Mouse (Mus musculus) cortical plate, adult 2 months (tissue): ENCODE data around the gene Wdtc1. TPM values are rescaled to one million over a fixed set of nuclear protein-coding genes. Genes with fewer than 3 reads are reported as not detected.
A peak's percentile ranks its signal among the peaks of the same experiment; 100 is the strongest.

Source experiments
- H3K27ac ChIP-seq: fragments of 200-500 bp; 2 replicates; pipeline ENCODE4 v1.5.1; 2012; ENCODE audit warnings: low read length, control low read depth, inconsistent platforms; ENCODE audit not compliant: insufficient read depth
- H3K4me1 ChIP-seq: fragments of 200-500 bp; 2 replicates; pipeline ENCODE4 v1.6.1; 2011; ENCODE audit warnings: low read length; ENCODE audit not compliant: control insufficient read depth, insufficient read depth
- H3K4me3 ChIP-seq: fragments of 200-500 bp; 2 replicates; pipeline ENCODE4 v1.5.1; 2011; ENCODE audit warnings: mild to moderate bottlenecking, low read length, control low read depth; ENCODE audit not compliant: insufficient read depth
- CTCF ChIP-seq: fragments of 200-500 bp; IDR thresholded peaks from 2 replicates; pipeline ENCODE4 v1.5.1; 2011; ENCODE audit warnings: mild to moderate bottlenecking, control low read depth, low read length; ENCODE audit not compliant: insufficient read depth; ENCODE audit errors: extremely low read depth
- POLR2A ChIP-seq: fragments of 200-500 bp; IDR thresholded peaks from 2 replicates; pipeline ENCODE4 v1.6.1; 2011; ENCODE audit warnings: mild to moderate bottlenecking, low read length, control low read depth; ENCODE audit not compliant: insufficient read depth; ENCODE audit errors: extremely low read depth
- polyA plus RNA-seq: library from polyadenylated mRNA; depleted of rRNA; stranded (reverse); fragments of >200 nt; gene quantifications from 2 replicates; pipeline ENCODE4 v1.2.3, GENCODE M21; 2012; rRNA removed

Wdtc1 gene
- polyA plus RNA-seq, 1 experiment, result 46.6 TPM

DNA sequence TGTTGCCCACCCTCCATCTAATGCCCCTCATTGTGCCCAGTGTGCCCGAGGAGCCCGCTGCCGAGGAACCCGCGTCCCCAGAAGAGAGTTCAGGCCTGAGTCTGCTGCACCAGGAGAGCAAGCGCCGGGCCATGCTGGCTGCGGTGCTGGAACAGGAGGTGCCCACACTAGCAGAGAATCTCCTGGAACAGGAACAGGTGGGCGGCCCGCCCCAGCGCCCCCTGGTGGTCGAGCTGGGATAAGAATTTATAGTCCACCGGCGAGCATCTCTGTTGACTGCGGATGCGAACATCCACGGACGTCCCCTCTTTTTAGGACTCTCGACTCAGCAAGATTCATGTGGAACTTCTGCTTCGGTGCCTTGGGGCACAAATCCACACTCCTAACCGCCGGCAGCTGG is 102.7 kb downstream of the Wdtc1 start:
- TF ChIP-seq CTCF (peak; percentile 53), POLR2A (no peak)
- Histone ChIP-seq H3K4me3 (peak overlapping the region; percentile 19), H3K4me1 (no peaks in the 10 kb centered on the region), H3K27ac (no peak overlapping the region)

DNA sequence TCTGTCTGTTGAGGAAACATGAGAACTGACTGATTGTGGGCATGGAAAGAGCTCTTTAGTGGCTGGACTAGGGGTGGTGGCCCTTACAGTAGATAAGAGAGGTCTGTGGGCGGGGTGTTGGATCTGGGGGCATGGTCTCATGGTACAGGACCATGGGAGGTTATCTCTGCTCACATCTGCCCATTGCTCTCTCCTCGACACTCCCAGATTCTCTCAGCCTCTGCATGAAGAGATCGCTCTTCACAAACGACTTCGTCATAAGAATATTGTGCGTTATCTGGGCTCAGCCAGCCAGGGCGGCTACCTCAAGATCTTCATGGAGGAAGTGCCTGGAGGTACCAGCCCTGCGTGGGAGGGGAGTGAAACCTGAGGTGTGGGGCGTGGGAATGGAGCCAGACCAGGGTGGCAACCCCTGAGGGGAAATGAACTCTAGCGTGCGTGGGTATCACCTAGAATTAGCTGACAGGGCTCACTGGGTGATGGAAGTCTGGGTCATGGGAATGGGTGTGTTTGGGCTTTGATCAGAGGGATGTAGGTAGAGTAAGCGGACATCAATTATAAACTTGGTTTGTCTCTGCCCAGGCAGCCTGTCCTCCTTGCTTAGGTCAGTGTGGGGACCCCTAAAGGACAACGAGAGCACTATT is 105.4 kb downstream of the Wdtc1 start:
- no peak overlapping the region for H3K27ac ChIP-seq

DNA sequence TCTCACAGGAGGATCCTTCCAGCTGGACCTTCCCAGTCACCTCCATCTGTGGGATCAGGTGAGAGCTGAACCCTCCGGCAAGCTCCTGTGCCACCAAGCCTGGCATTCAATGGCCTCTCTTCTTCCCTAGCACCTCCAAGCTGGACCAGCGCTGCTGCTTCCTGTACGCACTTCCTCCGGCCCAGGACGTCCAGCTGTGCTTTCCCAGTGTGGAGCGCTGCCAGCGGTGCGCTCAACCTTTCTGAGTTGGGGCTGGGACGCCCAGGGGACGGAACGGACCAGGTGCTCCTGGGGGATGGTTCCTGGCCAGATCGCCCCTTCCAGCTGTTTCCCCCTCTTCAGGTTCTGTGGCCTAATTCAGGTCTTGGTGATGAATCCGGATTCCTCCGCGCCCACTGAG is 106.2 kb downstream of the Wdtc1 start:
- no peak for TF ChIP-seq POLR2A
- Histone ChIP-seq H3K4me3 (no peak overlapping the region), H3K27ac (no peak overlapping the region), H3K4me1 (no peaks in the 10 kb centered on the region)

More for the DNA sequence above, 105.4 kb downstream of the Wdtc1 start:
- no peak overlapping the region for H3K4me3 ChIP-seq
- no peaks in the 10 kb centered on the region for H3K4me1 ChIP-seq
- no peak for TF ChIP-seq CTCF
- TF ChIP-seq POLR2A, result no peak

DNA sequence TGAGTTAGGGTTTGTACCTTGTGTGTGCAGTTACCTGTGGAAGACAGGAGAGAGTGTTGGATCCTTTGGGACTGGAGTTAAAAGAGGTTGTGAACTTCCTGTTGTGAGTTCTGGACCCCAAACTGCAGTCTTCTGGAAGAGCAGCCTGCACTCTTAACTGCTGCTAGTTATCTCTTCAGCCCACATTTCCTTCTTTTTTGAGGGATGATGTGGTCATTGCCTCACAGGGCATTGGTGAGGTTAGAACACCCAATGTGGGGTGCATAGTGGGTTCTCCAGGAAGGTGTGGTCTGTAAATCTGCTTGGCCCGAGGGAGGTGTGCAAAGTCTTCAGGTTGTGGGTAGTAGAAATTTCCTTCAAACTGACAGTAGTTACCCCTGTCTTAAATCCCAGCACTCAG is 109.0 kb downstream of the Wdtc1 start:
- H3K27ac ChIP-seq, result no peak overlapping the region
- TF ChIP-seq CTCF (no peak), POLR2A (no peak)
- no peak overlapping the region for H3K4me3 ChIP-seq
- H3K4me1 ChIP-seq, result no peaks in the 10 kb centered on the region

DNA sequence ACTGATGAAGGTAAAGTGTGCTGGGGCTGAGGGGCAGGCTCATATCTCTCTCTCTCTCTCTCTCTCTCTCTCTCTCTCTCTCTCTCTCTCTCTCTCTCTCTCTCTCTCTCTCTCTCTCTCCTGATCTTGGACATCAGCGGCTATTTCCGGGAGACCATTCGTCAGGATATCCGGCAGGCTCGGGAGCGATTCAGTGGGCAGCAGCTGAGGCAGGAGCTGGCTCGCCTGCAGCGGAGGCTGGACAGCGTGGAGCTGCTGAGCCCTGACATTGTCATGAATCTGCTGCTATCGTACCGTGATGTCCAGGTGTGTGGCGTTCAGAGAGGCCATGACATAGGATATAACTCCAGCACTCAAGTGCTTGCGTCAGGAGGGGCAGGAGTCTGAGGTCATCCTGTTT is 109.7 kb downstream of the Wdtc1 start:
- H3K27ac ChIP-seq, result no peak overlapping the region
- no peaks in the 10 kb centered on the region for H3K4me1 ChIP-seq
- no peak overlapping the region for H3K4me3 ChIP-seq
- no peak for TF ChIP-seq POLR2A
- no peak for TF ChIP-seq CTCF

DNA sequence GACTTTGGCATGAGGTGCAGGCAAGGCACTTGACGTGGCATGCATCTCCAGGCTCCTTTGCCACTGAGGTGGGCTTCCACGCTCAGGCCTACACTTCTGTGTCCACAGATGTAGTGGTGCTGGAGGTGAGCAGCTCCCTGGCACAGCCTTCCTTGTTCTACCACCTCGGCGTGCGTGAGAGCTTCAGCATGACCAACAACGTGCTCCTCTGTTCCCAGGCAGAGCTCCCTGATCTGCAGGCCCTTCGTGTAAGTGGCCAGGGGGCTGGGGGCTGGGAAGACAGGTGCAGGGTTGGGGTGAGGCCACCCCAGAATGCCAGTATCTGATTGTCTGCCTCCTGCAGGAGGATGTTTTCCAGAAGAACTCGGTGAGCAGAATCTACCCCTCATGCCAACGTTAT is 110.6 kb downstream of the Wdtc1 start:
- no peak for TF ChIP-seq CTCF
- TF ChIP-seq POLR2A, result no peak
- Histone ChIP-seq H3K27ac (no peak overlapping the region), H3K4me1 (no peaks in the 10 kb centered on the region), H3K4me3 (no peak overlapping the region)

Other genes with a start within 250 kb of the Wdtc1 start
- 14.7 and 15.6 TPM in 2 replicates for gene Wasf2, start 223.0 kb downstream of the Wdtc1 start, polyA plus RNA-seq
- 10.9 and 11.9 TPM in 2 replicates for gene Cd164l2, start 141.3 kb downstream of the Wdtc1 start, polyA plus RNA-seq
- gene Gpr3, start 140.9 kb downstream of the Wdtc1 start, polyA plus RNA-seq, result 11.2 and 16.1 TPM in 2 replicates
- gene Map3k6, start 112.7 kb downstream of the Wdtc1 start, polyA plus RNA-seq, result 7.8 and 7.9 TPM in 2 replicates
- gene Sytl1, start 90.4 kb downstream of the Wdtc1 start, polyA plus RNA-seq, result 2.7 and 3.1 TPM in 2 replicates
- 173 and 175 TPM in 2 replicates for gene Tmem222, start 75.7 kb downstream of the Wdtc1 start, polyA plus RNA-seq
- gene Slc9a1, start 16.2 kb upstream of the Wdtc1 start, polyA plus RNA-seq, result 35.2 and 36.1 TPM in 2 replicates
- 0.04 and 0.06 TPM in 2 replicates for gene Tent5b, start 126.7 kb upstream of the Wdtc1 start, polyA plus RNA-seq
- gene Trnp1, start 145.1 kb upstream of the Wdtc1 start, polyA plus RNA-seq, result 119 and 128 TPM in 2 replicates
- 0.08 and 0.13 TPM in 2 replicates for gene Kdf1, start 165.5 kb upstream of the Wdtc1 start, polyA plus RNA-seq
- gene Nudc, start 192.5 kb upstream of the Wdtc1 start, polyA plus RNA-seq, result 184 and 202 TPM in 2 replicates
- gene Nr0b2, start 199.9 kb upstream of the Wdtc1 start, polyA plus RNA-seq, result not detected in 2 replicates
- 6.3 and 7.6 TPM in 2 replicates for gene Gpatch3, start 221.3 kb upstream of the Wdtc1 start, polyA plus RNA-seq
- gene Gpn2, start 230.9 kb upstream of the Wdtc1 start, polyA plus RNA-seq, result 19.4 and 22.2 TPM in 2 replicates
- 2.1 and 2.6 TPM in 2 replicates for gene Sfn, start 248.7 kb upstream of the Wdtc1 start, polyA plus RNA-seq